21 mouse cellular contexts compared by ENCODE assay signal in the genomic region with DNA sequence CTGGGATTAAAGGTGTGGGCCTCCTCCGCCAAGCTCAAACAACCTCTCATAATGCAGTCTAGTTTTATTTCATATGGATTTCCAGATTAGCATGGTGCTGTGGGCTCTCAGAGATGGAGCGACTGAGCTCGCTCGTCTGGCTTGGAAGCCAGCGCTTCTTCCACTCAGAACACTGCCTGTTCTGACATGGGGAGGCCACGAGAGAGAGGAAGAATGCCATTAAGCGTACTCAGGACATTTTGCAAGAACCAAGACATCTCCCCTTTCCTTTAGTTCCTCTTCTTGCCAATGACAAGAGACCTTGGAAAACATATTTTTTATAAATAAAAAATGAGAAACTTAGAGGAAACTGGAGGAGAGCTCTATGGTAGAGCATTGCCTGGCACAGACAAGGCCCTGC. TPM values are rescaled to one million over a fixed set of nuclear protein-coding genes. Genes with fewer than 3 reads are reported as not detected.
"Had no signal": no experiment of that assay in that cellular context is flagged by ENCODE, and none has a peak within 500 bp of the region (broad histone marks: within the 10 kb centered on the region; RNA-seq: fewer than 3 reads in every experiment).

No protein-coding gene starts in this region.

- DNase-seq: kidney, adult 2 months; kidney, postnatal 14 days; thymus, postnatal 36 days had no signal

- H3K4me1 ChIP-seq: stomach, embryonic 15.5 days had no signal

- H3K4me2 ChIP-seq: intestine, embryonic 15.5 days; kidney, embryonic 15.5 days; limb, embryonic 15.5 days; lung, embryonic 15.5 days; midbrain, embryonic 12.5 days; stomach, embryonic 15.5 days had no signal

- ATAC-seq: intestine, embryonic 15.5 days; midbrain, embryonic 16.5 days had no signal

- H3K9me3 ChIP-seq: intestine, embryonic 15.5 days; kidney, embryonic 15.5 days; limb, embryonic 15.5 days; lung, embryonic 15.5 days; midbrain, embryonic 12.5 days; stomach, embryonic 15.5 days had no signal

- H3K9ac ChIP-seq: intestine, embryonic 15.5 days; kidney, embryonic 15.5 days; limb, embryonic 15.5 days; lung, embryonic 15.5 days; midbrain, embryonic 12.5 days; stomach, embryonic 15.5 days had no signal

- H3K27ac ChIP-seq: intestine, embryonic 15.5 days; kidney, embryonic 15.5 days; left cerebral cortex, adult 2 months; limb, embryonic 15.5 days; lung, embryonic 15.5 days; midbrain, embryonic 12.5 days; stomach, embryonic 15.5 days had no signal

- H3K27me3 ChIP-seq: intestine, embryonic 15.5 days; kidney, embryonic 15.5 days; limb, embryonic 15.5 days; lung, embryonic 15.5 days; midbrain, embryonic 12.5 days; stomach, embryonic 15.5 days had no signal

- H3K4me3 ChIP-seq: intestine, embryonic 15.5 days; kidney, embryonic 15.5 days; left cerebral cortex, adult 2 months; limb, embryonic 15.5 days; lung, embryonic 15.5 days; midbrain, embryonic 12.5 days; stomach, embryonic 15.5 days had no signal

RNA-seq across cellular contexts. Expression of a gene that starts 32.3 kb away (rescaled TPM):
- total RNA-seq: layer of hippocampus, adult 8-10 months; layer of hippocampus, postnatal 25 days; left cerebral cortex, postnatal 25 days; megakaryocyte-erythroid progenitor cell, adult 5-6 weeks had no signal
- polyA plus RNA-seq: intestine, embryonic 15.5 days; kidney, adult 2 months; kidney, embryonic 15.5 days; large intestine, adult 2 months; limb, embryonic 11.5 days; limb, embryonic 15.5 days; liver, embryonic 16.5 days; lung, embryonic 15.5 days; midbrain, embryonic 12.5 days; midbrain, embryonic 16.5 days; neural tube, embryonic 14.5 days; stomach, embryonic 15.5 days; testis, adult 2 months; thymus, postnatal 0 days had no signal
